Mouse (Mus musculus) heart, embryonic 14.5 days (tissue): ENCODE data around the gene Fam227b. TPM values are rescaled to one million over a fixed set of nuclear protein-coding genes. Genes with fewer than 3 reads are reported as not detected.

Experiments used
- ATAC-seq: fragments of 200-750 bp; cut with Nextera tagmentation; 2 replicates; pipeline ENCODE4 v1.8.0; 2017; ENCODE audit warnings: low read depth, moderate TSS enrichment; ENCODE audit not compliant: insufficient number of reproducible peaks, insufficient read depth, low FRiP score
- H3K27ac ChIP-seq, 2 experiments: fragments of 200-500 bp in 1 of 2; fragments of 300-500 bp in 1 of 2; sonication (generic) in 1 of 2; replicated peaks in 1 of 2; 2 replicates each; pipeline ENCODE4 v1.5.1; 2012 to 2014; ENCODE audit warnings: low read depth in 2 of 2, low read length in 2 of 2, control low read depth in 1 of 2, mild to moderate bottlenecking in 1 of 2, mixed read lengths in 1 of 2; ENCODE audit not compliant: control insufficient read depth in 1 of 2, insufficient read depth in 1 of 2
- H3K27me3 ChIP-seq: fragments of 300-500 bp; sonication (generic); 2 replicates; pipeline ENCODE4 v1.6.1; 2014; ENCODE audit warnings: mild to moderate bottlenecking, low read length, control low read depth; ENCODE audit not compliant: control insufficient read depth, insufficient read depth
- H3K36me3 ChIP-seq: fragments of 300-500 bp; sonication (generic); 2 replicates; pipeline ENCODE4 v1.6.1; 2014; ENCODE audit warnings: mild to moderate bottlenecking, control low read depth, low read length, mixed read lengths; ENCODE audit not compliant: control insufficient read depth, insufficient read depth
- H3K4me1 ChIP-seq, 2 experiments: fragments of 200-500 bp in 1 of 2; fragments of 300-500 bp in 1 of 2; sonication (generic) in 1 of 2; 2 replicates each; pipeline ENCODE4 v1.6.1; 2012 to 2014; ENCODE audit warnings: low read length in 2 of 2, control low read depth in 1 of 2, mixed read lengths in 1 of 2; ENCODE audit not compliant: control insufficient read depth in 2 of 2, insufficient read depth in 2 of 2
- H3K4me2 ChIP-seq: fragments of 300-500 bp; sonication (generic); 2 replicates; pipeline ENCODE4 v1.6.1; 2014; ENCODE audit warnings: mild to moderate bottlenecking, low read length
- H3K4me3 ChIP-seq, 2 experiments: fragments of 200-500 bp in 1 of 2; fragments of 300-500 bp in 1 of 2; sonication (generic) in 1 of 2; 2 replicates each; pipeline ENCODE4 v1.5.1; 2012 to 2014; ENCODE audit warnings: low read length in 2 of 2, mild to moderate bottlenecking in 2 of 2, control low read depth in 1 of 2, low read depth in 1 of 2, moderate library complexity in 1 of 2; ENCODE audit not compliant: control insufficient read depth in 1 of 2, insufficient read depth in 1 of 2
- H3K9ac ChIP-seq: fragments of 300-500 bp; sonication (generic); 2 replicates; pipeline ENCODE4 v1.6.1; 2014; ENCODE audit warnings: mild to moderate bottlenecking, low read length
- H3K9me3 ChIP-seq: fragments of 300-500 bp; sonication (generic); 2 replicates; pipeline ENCODE4 v1.6.1; 2016; ENCODE audit warnings: low read length, control low read depth; ENCODE audit not compliant: control insufficient read depth
- WGBS: fragments of 180-500 bp; shearing (Covaris S2); extraction: QIAGEN DNeasy Blood & Tissue Kit; methylation state at CpG from one replicate; pipeline ENCODE4 v1.1.7; 2014; 5-methylcytosine and 5-hydroxymethylcytosine counted together
- polyA plus RNA-seq: library from polyadenylated mRNA; unstranded; fragments of >200 nt; fragmentation: Nextera tagmentation; extraction: Ambion mirVana; gene quantifications from 2 replicates; pipeline ENCODE4 v1.2.1, GENCODE M21; 2014

Fam227b gene
- polyA plus RNA-seq, 1 experiment from 2014 or later = 0.12 TPM

DNA sequence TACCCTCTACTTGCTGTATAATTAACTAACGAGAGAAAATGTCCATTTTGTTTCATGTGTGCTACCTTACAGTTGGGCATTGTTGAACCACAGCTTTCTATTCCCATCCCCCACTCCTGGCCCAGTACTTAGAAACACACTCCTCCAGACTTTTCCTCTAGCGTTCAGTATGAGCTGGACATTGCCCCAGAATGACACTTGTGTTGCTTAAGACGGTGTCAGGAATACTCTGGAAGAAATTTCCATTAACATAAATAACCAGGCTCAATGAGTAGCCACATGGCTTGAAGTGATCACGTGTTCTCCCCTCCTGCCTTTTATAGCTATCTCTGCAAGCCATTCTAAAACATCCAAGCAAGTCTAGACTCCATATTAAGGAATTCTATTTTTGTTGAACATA is 91.2 kb downstream of the Fam227b start:
- Histone ChIP-seq H3K4me3 (no peak overlapping the region), H3K9me3 (no peaks in the 10 kb centered on the region), H3K27me3 (no peaks in the 10 kb centered on the region), H3K27ac (peak overlapping the region; percentile 2 to 39; a peak in 1 of 4 replicates), H3K4me2 (no peak overlapping the region), H3K4me1 (peaks cover 6 to 18% of the 10 kb centered on the region in 2 experiments), H3K36me3 (no peaks in the 10 kb centered on the region), H3K9ac (no peak overlapping the region)
- ATAC-seq = no peak
- 42% methylated on average over 4 of the region's 4 CpGs for WGBS

DNA sequence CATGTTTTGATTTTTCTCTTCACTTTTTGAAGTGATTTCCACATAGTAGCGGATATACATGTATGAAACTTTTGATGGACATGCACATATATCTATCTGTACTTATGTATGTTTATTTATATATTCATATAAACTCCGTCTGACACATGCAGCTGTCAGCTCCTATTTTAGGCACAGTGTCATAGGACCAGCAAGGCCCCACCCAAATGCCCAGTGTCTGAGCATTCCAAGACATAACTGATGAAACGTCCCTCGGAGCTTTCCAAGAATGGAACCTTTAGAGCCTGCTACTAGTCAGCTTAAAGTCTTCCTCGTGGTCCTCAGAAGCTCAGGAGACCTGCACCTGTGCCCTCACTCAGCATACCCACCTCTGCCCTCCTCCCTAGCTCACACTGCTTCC is 98.1 kb downstream of the Fam227b start:
- 40% methylated on average over 5 of the region's 5 CpGs for whole genome bisulfite sequencing
- no peaks in the 10 kb centered on the region for H3K9me3 ChIP-seq
- no peak overlapping the region for H3K27ac ChIP-seq
- ATAC-seq = no peak
- no peak overlapping the region for H3K4me3 ChIP-seq
- H3K9ac ChIP-seq = no peak overlapping the region; the same call in 1 of the 2 replicates
- H3K36me3 ChIP-seq = no peaks in the 10 kb centered on the region
- H3K4me1 ChIP-seq = peaks cover 5 to 10% of the 10 kb centered on the region in 2 experiments; a peak in 3 of 4 replicates
- no peaks in the 10 kb centered on the region for H3K27me3 ChIP-seq
- H3K4me2 ChIP-seq = no peak overlapping the region

GRCm38 (mm10) chr2:126052749-126053557 is 98.9 kb downstream of the Fam227b start:
- no peak for ATAC-seq
- 57% methylated on average over 6 of the region's 6 CpGs for WGBS
- H3K4me1 ChIP-seq = peaks cover 5 to 10% of the 10 kb centered on the region in 2 experiments; a peak in 3 of 4 replicates
- no peaks in the 10 kb centered on the region for H3K9me3 ChIP-seq
- no peaks in the 10 kb centered on the region for H3K36me3 ChIP-seq
- H3K4me2 ChIP-seq = no peak overlapping the region
- H3K27me3 ChIP-seq = no peaks in the 10 kb centered on the region
- H3K4me3 ChIP-seq = no peak overlapping the region
- H3K27ac ChIP-seq = no peak overlapping the region
- no peak overlapping the region for H3K9ac ChIP-seq

DNA sequence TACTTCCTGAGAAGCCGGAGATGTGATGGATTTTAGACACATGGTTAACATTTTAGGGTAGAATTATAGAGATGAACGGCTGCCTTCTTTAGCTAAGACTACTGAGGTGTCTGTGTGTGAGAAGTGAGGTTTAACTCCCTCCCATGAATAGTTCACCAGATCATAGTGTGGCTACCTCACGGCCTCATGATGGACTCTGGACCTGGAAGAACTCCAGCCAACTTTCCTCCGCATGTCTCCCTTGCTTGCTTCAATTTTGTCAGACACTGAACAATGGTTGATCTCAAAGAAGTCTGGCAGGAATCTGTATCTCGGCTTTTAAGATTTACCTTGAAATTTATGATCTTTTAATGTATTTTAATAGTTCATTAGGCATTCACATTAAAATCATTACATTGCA is 106.2 kb downstream of the Fam227b start:
- no peaks in the 10 kb centered on the region for H3K36me3 ChIP-seq
- no peak overlapping the region for H3K4me2 ChIP-seq
- 82% methylated on average over 5 of the region's 5 CpGs for WGBS
- H3K27me3 ChIP-seq = no peaks in the 10 kb centered on the region
- H3K9ac ChIP-seq = no peak overlapping the region
- H3K4me3 ChIP-seq = no peak overlapping the region
- H3K9me3 ChIP-seq = no peaks in the 10 kb centered on the region
- no peak overlapping the region for H3K27ac ChIP-seq
- no peaks in the 10 kb centered on the region; a peak in 1 of 4 replicates for H3K4me1 ChIP-seq
- ATAC-seq = no peak

GRCm38 (mm10) chr2:126042674-126043073 is 109.1 kb downstream of the Fam227b start:
- Histone ChIP-seq H3K4me1 (peaks cover 4 to 11% of the 10 kb centered on the region in 2 experiments; a peak in 3 of 4 replicates), H3K9me3 (no peaks in the 10 kb centered on the region), H3K9ac (no peak overlapping the region), H3K4me2 (no peak overlapping the region), H3K4me3 (no peak overlapping the region), H3K36me3 (no peaks in the 10 kb centered on the region), H3K27ac (no peak overlapping the region), H3K27me3 (no peaks in the 10 kb centered on the region)
- no peak for ATAC-seq
- 52% methylated on average over 3 of the region's 3 CpGs for WGBS

- Histone ChIP-seq H3K27me3 (no peaks in the 10 kb centered on the region), H3K9me3 (no peaks in the 10 kb centered on the region), H3K36me3 (no peaks in the 10 kb centered on the region), H3K9ac (no peak overlapping the region), H3K4me3 (no peak overlapping the region), H3K27ac (no peak overlapping the region), H3K4me1 (peaks cover 4 to 11% of the 10 kb centered on the region in 2 experiments; a peak in 3 of 4 replicates), H3K4me2 (no peak overlapping the region)
- 89% methylated on average over 6 of the region's 6 CpGs for WGBS
- ATAC-seq = no peak
These were observed 110.6 kb downstream of the Fam227b start for GRCm38 (mm10) chr2:126041237-126041636.

GRCm38 (mm10) chr2:126040651-126041050 is 111.2 kb downstream of the Fam227b start:
- Histone ChIP-seq H3K4me2 (no peak overlapping the region), H3K27me3 (no peaks in the 10 kb centered on the region), H3K9me3 (no peaks in the 10 kb centered on the region), H3K36me3 (no peaks in the 10 kb centered on the region), H3K4me3 (no peak overlapping the region), H3K9ac (no peak overlapping the region), H3K4me1 (peaks cover 4 to 12% of the 10 kb centered on the region in 2 experiments; a peak in 3 of 4 replicates), H3K27ac (no peak overlapping the region)
- no peak for ATAC-seq
- 82% methylated on average over 2 of the region's 2 CpGs for WGBS
